Mouse (Mus musculus) frontal cortex, adult 2 months (tissue): ENCODE measurements around the gene Btn2a2. TPM values are rescaled to one million over a fixed set of nuclear protein-coding genes. Genes with fewer than 3 reads are reported as not detected.
A peak's percentile ranks its signal among the peaks of the same experiment; 100 is the strongest.

Experiments
- DNase-seq, 2 experiments: peaks; one replicate each; pipeline ENCODE4 v3.0.0; 2022; ENCODE audit warnings: low spot score in 1 of 2; ENCODE audit errors: extremely low spot score in 1 of 2
- polyA plus RNA-seq: library from polyadenylated mRNA; depleted of rRNA; stranded (reverse); fragments of >200 nt; gene quantifications from 2 replicates; pipeline ENCODE4 v1.2.3, GENCODE M21; 2012

Btn2a2 gene
- polyA plus RNA-seq, 1 experiment = 0.46 TPM

GRCm38 (mm10) chr13:23499943-23500342 is 11.3 kb upstream of the Btn2a2 start:
- DNase-seq = no peak

GRCm38 (mm10) chr13:23498653-23499052 is 10.0 kb upstream of the Btn2a2 start:
- DNase-seq = no peak

- peak in 1 of 2 experiments; percentile 73 for DNase-seq
Measured at GRCm38 (mm10) chr13:23497656-23498321, 9.1 kb upstream of the Btn2a2 start.

- no peak for DNase-seq
Measured at GRCm38 (mm10) chr13:23495526-23495925, 6.9 kb upstream of the Btn2a2 start.

- DNase-seq = no peak
Measured at GRCm38 (mm10) chr13:23491990-23492389, 3.3 kb upstream of the Btn2a2 start.

- DNase-seq = no peak
Measured at GRCm38 (mm10) chr13:23491263-23491662, 2.6 kb upstream of the Btn2a2 start.

- DNase-seq = peak; percentile 20 to 50
Measured at GRCm38 (mm10) chr13:23490863-23491262, 2.2 kb upstream of the Btn2a2 start.

GRCm38 (mm10) chr13:23485271-23485670 is 3.4 kb downstream of the Btn2a2 start:
- no peak for DNase-seq

- no peak for DNase-seq
Measured at GRCm38 (mm10) chr13:23483153-23483552, 5.5 kb downstream of the Btn2a2 start.

- no peak for DNase-seq
Measured at GRCm38 (mm10) chr13:23475658-23476057, 13.0 kb downstream of the Btn2a2 start.

- peak; percentile 17 to 90 for DNase-seq
Measured at GRCm38 (mm10) chr13:23466911-23467310, 21.7 kb downstream of the Btn2a2 start.

- no peak for DNase-seq
Measured at GRCm38 (mm10) chr13:23466306-23466705, 22.4 kb downstream of the Btn2a2 start.

GRCm38 (mm10) chr13:23465600-23466109 is 23.0 kb downstream of the Btn2a2 start, which contains the start of gene Btn1a1:
Btn1a1 (minus strand) TSS chr13:23465901.
- no peak for DNase-seq

GRCm38 (mm10) chr13:23464841-23465366 is 23.8 kb downstream of the Btn2a2 start:
- no peak for DNase-seq

GRCm38 (mm10) chr13:23464224-23464637 is 24.4 kb downstream of the Btn2a2 start:
- no peak for DNase-seq

- peak; percentile 66 to 97 for DNase-seq
Measured at GRCm38 (mm10) chr13:23463381-23464223, 25.1 kb downstream of the Btn2a2 start.

GRCm38 (mm10) chr13:23462669-23463068 is 26.0 kb downstream of the Btn2a2 start:
- no peak for DNase-seq

- DNase-seq = no peak
Measured at GRCm38 (mm10) chr13:23462063-23462462, 26.6 kb downstream of the Btn2a2 start.

- no peak for DNase-seq
Measured at GRCm38 (mm10) chr13:23459264-23459846, 29.3 kb downstream of the Btn2a2 start.

GRCm38 (mm10) chr13:23453926-23454325 is 34.7 kb downstream of the Btn2a2 start:
- DNase-seq = no peak

- peak; percentile 50 to 95 for DNase-seq
Measured at GRCm38 (mm10) chr13:23453362-23453862, 35.2 kb downstream of the Btn2a2 start.
